Mouse (Mus musculus): ENCODE results near the gene Zcchc12. TPM values are rescaled to one million over a fixed set of nuclear protein-coding genes. Genes with fewer than 3 reads are reported as not detected.

Zcchc12 gene
- polyA plus RNA-seq (2015; fragmentation: Nextera tagmentation; extraction: Ambion mirVana), result 21.3 and 54.8 TPM in 2 replicates

DNA sequence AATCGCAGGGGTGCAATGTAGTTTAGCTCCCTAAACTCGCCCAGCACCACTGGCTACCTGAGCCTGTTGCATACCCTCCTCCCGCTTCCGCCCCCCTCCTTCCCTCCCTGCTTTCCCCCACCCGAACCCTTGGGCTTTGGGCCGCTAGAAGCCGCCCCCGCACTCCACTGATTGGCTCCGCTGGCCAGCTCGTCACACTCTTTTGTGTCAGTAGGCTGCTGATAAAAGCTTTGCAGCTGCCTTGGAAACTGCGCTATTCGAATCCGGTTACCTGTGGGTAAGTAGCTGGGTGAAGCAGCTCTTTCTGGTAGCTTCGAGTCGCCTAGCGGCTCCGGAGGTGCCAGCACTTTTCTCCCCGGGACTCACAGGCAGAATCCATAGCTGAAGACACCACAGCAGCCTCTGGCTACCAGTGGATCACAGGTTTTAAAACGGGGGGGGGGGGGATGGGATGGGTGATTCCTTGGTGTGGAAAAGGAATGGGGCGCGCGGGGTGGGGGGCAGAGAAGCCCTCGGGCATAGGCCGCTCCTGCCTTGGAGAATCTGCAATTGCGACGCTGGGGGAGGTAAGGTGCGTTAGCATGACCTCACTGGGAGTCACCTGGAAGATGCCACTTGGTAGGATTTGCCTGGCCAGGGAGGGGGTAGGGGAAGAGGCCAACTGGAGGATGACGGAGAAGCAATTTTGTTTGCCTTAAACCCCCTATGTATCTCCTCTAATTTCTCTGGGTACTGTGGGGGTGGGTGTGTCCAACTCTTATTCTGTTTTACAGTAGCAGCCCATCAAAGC lies at the start of gene Zcchc12:
TSS of gene Zcchc12 (plus strand) at position 169 of the 790 bp plus-strand sequence.

Other genes starting within 250 kb of the Zcchc12 start
- 10.7 TPM in 2 replicates for gene Il13ra1, start 83.8 kb upstream of the Zcchc12 start, polyA plus RNA-seq (2015; fragmentation: Nextera tagmentation; extraction: Ambion mirVana)
- 0.24 and 0.55 TPM in 2 replicates for gene Lonrf3, start 132.4 kb downstream of the Zcchc12 start, polyA plus RNA-seq (2015; fragmentation: Nextera tagmentation; extraction: Ambion mirVana)
- not detected in 2 replicates for gene Gm6268, start 205.4 kb downstream of the Zcchc12 start, polyA plus RNA-seq (2015; fragmentation: Nextera tagmentation; extraction: Ambion mirVana)

Measured in adrenal gland, postnatal 0 days (tissue).